Mouse (Mus musculus) layer of hippocampus, postnatal 25 days (tissue): Measurements from ENCODE around the gene Cxcl17. TPM values are rescaled to one million over a fixed set of nuclear protein-coding genes. Genes with fewer than 3 reads are reported as not detected.
"Not testable (repeated sequence)": the region's sequence is repeated elsewhere in the genome, so short reads cannot be mapped to it uniquely, and the experiment has no call there.

Experiments used
- DNase-seq, 2 experiments: peaks; one replicate each; pipeline ENCODE4 v3.0.0; 2022; ENCODE audit warnings: mixed read lengths in 2 of 2, low spot score in 1 of 2; ENCODE audit errors: extremely low spot score in 1 of 2
- total RNA-seq, 2 experiments: library from RNA; stranded (reverse); gene quantifications; 2 replicates each; pipeline ENCODE4 v1.2.3; 2021

Cxcl17 gene
- total RNA-seq, 2 experiments from 2014 or later, result not detected

DNA sequence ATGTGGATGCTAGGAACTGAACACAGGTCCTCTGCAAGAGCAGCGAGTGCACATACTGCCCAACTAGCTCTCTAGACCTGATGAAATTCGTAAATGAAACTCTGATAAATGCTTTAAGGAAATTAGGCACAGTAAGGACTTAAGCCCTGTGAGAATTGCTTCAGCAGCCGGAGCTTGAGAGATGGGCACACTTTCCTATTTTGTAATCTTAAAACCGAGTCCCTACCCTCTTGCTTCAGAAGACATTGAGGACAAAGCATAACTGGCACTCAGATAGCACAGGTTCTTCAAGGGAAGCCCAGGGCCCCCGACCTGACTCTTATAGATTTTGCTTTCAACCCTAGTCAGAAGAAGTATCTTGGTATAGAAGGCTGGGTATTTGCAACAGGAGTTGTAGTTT lies 14.5 kb upstream of the Cxcl17 start:
- DNase-seq, result no peak

DNA sequence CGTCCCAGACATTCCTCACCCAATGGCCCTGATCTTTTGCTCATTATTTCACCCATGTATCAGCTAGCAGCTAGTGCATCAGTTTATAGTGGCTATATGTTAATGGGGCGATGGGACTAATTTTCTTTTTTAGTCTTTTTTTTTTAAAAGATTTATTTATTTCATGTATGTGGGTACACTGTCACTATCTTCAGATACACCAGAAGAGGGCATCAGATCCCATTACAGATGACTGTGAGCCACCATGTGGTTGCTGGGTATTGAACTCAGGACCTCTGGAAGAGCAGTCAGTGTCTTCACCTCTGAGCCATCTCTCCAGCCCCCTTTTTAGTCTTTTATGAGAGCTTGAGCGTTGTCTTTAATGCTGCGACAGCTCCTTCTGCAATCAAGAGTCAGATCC lies 13.7 kb upstream of the Cxcl17 start:
- not testable (repeated sequence) for DNase-seq

DNA sequence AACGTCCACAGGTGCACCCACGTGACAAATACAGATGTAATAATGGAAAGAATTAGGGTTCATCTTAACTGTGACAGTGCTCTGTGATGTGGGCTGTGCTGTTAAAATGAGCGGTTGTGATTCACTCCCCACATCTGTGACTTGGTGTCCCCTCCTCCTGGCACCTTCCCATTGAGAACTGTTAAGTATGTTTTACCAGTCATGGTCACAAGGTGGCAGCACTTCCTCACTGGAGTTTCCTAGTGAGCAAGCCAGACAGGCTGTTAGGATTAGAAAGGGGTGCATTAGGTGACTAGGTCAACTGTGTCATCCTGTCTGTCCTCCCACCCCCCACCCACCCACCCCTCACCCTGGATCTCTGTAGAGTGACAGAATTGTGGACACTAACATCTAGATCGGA lies 11.7 kb upstream of the Cxcl17 start:
- DNase-seq, result peak; percentile 72 to 94

DNA sequence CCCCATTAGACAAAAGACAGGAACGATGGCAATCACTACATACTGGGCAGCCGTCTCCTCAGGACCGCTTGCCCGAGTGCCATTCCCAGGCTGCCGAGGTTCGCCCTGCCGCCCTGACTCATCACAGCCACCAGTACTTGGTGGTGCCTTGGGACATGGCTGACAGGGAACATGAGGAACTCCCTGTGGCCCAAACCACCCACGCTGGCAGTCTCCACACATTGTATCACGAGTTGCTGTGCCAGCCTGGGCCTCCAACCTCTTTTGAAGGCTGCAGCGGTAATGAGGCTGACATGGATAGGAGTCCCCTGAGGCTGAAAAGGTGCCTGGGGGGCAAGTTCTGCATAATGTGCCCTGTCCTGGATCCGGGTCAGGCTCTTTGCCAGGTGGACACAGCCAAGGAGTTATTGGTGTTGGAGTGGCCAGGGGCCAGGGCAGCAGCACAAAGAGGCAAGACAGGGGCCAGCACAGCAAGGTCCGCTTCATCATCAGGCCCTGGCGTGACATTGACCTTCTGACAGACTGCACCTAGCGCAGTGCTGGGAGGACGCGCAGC lies 9.7 kb upstream of the Cxcl17 start:
- DNase-seq, result no peak

DNA sequence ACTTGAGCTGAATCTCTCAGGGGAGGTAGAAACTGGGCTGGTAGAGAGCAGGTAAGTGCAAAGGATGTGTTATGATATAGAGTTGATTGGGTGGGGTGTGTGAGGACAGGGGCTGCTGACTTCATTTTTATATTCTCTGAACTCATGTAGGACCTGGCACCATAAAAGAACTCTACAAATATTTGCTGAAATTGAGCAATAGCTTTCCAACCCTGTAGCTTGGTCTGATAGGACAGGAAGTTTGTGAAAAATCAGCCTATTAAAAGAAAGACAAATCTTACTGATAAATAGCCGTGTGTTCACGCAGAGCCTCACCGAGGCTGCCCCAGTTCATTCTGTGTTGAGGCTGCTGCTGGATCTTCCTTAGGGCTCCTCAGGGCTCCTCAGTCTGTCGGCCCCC lies 7.3 kb upstream of the Cxcl17 start:
- DNase-seq, result no peak

DNA sequence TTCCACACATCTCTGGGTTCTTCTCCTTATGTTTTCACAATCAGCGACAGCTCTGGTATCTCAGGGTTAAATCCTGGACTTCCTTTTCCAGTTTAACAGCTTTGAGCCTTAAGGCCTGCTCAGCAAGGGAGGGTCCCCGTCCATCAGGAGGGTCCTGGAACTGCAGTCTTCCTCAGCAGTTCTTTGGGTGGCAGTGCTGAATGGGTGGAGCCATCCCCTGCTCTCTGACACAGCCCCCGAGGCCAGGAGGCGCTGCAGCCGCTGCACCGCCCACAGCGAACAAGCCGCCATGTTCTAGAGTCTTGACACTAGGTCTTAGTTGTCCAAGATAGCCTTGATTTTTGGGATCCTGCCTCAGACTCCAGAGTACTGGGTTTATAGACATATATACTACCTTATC lies 6.8 kb upstream of the Cxcl17 start:
- no peak for DNase-seq

DNA sequence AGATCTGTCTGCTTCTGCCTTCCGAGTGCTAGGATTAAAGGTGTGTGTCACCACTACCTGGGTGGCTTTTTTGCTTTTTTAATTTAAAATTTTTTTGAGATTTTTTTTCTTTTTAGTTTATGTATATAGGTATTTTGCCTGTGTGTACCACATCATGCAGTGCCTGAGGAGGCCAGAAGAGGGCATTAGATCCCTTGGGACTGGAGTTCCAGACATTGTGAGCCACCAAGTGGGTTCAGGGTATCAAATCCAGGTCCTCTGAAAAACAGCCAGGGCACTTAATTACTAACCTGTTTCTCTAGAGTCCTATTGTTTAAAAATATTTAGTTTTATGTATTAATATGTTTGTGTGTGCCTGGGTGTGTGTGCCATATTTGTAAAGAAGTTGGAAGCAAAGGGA lies 4.9 kb upstream of the Cxcl17 start:
- peak in 1 of 2 experiments; percentile 30 for DNase-seq

DNA sequence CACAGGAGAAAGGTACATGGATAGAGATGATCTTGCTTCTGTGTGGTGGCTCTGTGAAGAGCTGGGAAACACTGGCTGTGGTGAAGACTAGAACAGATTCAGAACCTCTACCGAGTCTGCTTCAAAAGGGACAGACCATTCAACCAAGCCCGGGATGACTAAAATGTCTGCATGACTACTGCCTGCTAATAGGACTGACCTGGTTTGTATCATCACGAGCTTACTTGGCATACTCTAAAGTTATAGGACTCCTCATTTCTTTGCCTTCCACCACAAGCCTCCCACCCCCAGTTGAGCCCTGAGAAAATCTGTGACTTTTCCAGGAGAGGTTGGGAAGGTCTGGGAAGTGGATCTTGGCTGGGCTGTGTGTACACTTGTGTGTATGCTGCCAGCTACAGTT lies 825 bp downstream of the Cxcl17 start:
- DNase-seq, result no peak

DNA sequence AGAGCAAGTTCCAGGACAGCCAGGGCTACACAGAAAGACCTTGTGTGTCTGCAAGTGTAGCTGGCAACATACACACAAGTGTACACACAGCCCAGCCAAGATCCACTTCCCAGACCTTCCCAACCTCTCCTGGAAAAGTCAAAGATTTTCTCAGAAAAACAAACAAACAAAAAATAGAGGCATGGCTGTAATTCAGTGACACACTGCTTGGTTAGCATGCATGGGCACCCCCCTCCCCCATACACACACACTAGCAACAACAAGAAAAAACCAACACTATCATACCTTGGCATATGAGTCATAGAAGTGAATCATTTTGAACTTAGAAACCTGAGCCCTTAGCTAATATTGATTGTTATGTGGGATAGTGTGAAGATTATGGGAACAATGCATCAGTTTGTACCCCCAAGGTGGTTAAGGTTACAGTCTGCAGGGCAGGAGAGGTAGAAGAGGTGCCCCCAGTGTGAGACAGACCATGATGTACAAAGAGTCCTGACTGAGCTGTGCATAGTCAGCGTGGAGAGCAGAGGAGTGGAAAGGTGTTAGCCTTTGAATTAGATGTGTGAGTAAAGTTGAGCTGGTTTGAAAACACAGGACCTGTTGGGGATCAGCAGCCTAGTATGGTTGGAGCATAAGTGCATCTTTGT lies 1.6 kb downstream of the Cxcl17 start:
- DNase-seq, result no peak

DNA sequence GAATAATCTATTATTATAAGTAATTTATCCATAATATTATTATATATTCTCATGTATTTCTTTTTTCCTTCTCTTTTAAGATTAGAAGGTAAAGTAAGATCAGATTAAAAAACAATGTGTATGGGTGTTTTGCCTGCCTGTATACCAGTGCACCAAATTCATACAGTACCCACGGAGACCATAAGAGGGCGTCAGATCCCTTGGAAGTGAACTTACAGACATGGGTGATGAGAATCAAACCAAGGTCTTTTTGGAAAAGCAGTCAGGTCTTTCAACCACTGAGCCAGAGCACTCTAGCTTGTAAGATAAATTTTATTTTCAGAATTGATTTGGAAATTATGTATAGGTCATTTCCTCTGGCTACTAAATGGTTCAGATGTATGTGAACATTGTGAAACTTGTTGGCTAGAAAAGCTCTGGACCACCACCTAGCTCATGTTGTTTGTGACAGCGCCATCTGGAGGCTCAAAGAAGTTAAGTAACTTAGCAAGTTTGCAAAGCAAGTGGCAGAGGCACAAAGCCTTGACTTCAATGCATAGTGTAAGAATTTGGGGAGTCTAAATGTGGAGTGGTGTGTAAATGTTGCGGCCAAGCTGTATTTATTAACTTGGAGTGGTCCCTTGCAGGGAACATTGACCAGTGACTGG lies 3.4 kb downstream of the Cxcl17 start:
- no peak for DNase-seq

DNA sequence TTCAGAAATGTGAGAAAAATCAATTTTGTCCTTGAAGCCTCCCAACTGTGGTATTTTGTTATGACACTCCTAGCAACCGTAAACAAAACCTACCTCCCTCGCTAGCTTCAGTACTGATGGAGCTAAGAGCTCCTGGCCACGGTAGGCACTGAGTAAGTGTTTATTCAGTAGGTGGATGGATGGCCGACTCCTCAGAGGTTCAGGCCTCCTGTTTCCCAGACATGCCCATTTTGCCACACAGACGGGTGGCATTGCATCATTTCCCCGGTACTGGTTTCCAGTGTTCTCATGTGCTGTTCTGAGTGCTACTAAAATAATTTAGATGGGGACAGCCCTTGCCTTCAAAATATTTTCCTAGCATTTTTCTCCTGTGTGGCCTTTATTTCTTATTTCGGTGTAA lies 6.2 kb downstream of the Cxcl17 start:
- DNase-seq, result no peak

DNA sequence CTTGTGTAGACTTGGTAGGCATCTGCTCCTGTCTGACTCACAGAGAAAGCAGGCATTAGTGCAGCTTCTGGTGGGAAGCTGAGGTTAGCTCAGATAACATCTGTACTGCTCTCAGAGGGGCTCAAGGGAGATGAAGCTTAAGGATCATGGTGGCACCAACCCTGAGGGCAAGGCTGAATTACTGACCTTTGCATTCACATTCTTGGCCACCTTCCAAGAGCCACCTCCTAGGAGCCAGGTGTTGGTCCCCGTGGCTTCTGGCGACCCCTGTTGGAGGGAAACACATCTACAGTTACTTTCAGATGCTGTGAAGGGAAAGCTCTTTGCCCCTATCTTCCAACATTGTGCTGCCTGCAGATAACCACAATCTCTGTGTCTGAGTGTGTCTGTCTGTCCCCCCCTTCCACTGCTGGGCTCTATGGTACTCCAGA lies 10.0 kb downstream of the Cxcl17 start:
- no peak for DNase-seq

DNA sequence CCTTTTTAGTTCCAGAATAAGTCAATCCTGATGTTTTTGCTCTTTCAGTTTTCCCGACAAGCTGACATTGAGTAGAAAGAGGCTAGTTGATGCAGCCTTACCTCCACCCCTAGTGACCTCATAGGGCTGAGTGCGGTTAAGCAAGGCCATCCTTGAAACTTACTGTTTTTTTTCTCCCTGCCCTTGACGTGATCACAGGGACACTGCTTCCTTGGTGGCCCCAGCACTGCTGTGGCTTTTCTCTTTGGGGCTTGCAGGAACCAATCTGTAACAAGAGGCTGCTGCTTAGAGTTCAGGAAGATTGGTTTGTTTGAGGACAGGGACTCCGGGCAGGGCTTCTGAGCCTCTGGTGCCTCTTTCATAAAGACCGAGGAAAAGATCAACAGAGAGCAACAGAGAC lies 10.7 kb downstream of the Cxcl17 start:
- no peak for DNase-seq

DNA sequence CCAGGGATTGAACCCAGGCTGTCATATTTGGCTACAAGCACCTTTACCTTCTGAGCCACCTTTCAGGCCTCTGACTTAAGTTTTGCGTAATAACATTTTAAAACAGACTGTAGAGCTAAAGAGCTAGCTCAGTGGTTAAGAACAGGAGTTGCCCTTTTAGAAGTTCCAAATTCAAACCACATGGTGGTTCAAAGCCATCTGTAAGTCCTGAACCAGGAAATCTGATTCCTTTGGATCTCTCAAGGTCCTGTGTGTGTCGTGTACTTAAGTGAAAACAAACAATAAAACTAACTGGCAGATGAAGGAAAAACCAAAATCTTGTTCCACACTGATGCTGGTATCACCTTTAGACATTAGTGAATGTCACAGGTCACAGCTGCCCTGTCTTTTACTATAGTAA lies 11.1 kb downstream of the Cxcl17 start:
- DNase-seq, result no peak

DNA sequence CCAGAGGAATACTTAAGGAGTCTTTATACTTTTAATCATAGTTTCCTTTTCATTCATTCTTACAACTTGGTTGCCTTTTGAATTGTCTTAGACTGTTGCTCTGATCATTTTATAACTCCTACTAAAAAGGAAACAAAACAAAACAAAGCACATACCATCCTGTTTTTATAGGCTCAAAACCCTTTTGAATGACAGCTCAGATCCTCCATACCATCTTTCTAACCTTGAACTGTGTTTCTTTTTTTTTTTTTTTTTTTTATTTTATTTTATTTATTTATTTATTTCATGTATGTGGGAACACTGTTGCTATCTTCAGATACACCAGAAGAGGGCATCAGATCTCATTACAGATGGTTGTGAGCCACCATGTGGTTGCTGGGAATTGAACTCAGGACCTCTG lies 13.7 kb downstream of the Cxcl17 start:
- not testable (repeated sequence) for DNase-seq

DNA sequence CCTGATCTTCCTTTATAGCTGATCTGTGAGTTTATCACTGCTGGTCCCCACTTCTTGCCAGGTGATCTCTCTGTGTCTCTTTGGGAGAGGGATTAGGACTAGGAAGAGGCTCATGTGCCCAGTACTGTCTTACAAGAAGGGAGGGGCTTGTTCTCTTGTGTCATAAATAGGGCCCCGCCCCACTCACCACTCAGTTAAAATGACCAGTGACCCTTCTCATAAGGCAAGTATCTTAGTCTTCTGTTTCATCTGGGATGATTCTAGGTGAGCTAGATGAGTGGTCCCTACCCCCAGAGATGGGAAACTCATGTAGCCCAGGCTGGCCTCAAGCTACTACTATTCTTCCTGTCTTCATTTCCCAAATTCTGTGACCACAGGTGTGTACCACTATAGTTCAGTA lies 14.1 kb downstream of the Cxcl17 start, which contains the start of gene Lipe:
Gene Lipe, minus strand, starts transcription at position 101 of the 400 bp plus-strand sequence.
- no peak for DNase-seq

DNA sequence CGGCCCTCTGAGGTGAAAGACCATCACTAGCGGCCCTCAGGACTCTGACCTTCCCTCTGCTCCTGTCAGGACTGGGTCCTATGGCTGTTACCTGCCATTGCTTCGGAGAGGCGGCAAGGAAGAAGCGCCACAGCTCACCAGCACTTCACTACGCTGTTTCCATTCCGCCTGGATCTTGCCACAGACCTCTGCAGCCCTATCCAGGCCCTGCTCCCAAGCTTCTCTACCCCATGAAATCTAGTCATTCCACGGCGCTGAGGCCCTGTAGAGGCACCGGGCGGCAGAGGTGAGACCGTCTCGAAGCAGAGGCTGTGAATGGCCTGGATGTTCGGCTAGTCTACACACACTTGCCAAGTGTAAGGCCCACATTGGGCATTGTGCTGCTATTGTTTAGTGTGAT lies 16.1 kb downstream of the Cxcl17 start:
- no peak for DNase-seq

DNA sequence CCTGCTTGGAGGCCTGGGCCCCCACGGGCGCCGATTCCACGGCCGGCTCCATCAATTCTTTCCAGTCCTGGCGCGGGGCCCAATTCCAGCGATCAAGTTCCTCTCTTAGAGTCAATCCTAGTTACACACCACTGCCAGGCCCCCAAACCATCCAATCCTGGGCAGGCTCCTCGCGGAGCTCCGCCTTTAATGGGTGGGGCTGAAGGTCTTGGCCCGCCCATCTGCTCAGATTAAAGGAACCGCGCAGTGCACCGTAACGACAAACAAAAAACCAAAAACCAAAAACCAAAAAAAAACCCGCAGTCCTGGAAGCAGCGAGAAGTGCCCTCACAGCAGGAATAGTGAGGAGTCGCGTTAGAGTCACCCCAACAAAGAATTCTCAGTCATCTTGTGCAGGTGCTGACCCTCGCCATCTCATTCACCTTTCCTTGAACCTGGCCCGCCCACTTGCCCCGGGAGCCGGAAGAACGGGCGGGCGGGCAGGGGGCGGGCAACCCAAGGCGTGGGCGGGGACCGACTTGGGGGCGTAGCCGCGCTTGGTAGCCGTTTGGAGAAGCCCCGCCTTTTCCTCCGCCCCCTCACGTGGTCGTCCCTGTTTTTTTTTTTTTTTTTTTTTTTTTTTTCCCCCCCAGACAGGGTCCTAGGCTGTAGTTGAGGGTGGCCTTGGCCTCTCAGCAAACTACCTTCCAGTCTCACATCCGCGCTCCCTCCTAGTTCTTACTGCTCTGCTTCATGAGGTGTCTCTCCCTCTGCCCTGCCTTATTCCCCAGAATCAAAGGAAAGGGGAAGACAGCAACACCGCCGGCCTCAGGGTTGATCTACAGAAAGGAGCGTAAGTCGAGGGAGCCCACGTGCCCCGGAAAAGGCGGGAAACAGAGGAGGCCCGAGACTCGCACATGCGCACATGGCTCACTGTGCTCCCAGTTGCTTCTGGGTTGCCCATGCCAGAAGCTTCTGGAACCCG lies 16.8 kb downstream of the Cxcl17 start:
- peak; percentile 93 to 98 for DNase-seq

DNA sequence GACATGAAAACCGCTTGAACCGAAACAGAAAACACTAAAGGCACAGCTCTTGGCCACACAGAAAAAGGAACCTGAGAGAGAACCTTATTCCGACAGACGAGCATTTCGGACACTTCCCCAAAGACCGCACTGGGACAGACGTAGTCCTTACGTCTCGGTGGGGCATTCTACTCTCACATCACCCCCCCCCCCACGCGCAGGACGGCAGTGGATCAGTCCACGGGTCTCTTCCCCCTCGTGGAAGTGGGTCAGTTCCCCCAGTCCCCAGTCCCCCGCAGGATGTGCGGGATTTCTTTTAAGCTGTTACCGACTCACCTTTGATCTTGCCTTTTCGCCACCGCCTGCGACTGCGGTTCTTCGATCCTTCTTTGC lies 17.5 kb downstream of the Cxcl17 start:
- DNase-seq, result no peak

DNA sequence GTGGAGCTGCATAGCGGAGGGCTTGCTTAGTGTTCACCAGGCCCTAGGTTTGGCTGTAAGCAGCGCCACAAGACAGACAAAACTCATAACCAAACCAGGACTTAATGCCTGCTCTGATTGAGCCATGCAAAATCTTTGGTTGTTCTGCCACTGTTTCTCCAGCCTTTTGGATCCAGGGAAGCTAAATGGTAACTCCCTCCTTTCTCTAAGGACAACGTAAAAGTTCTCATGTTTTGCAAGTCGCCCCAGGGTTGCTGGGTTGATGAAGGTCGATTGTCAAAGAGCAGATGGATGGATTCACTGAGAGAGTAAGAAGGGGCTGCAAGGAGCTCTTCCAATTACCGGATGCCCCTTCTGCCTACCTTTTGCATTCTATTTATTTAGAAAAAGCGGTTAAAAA lies 17.9 kb downstream of the Cxcl17 start:
- no peak for DNase-seq
